Mouse (Mus musculus) stomach, embryonic 14.5 days (tissue): ENCODE measurements around the gene Irf4. TPM values are rescaled to one million over a fixed set of nuclear protein-coding genes. Genes with fewer than 3 reads are reported as not detected.

ENCODE experiments used
- ATAC-seq: fragments of 200-750 bp; cut with Nextera tagmentation; 2 replicates; pipeline ENCODE4 v1.8.0; 2017; ENCODE audit warnings: low read depth, moderate TSS enrichment; ENCODE audit not compliant: insufficient number of reproducible peaks, insufficient read depth, low FRiP score
- H3K27ac ChIP-seq: fragments of 300-500 bp; sonication (generic); 2 replicates; pipeline ENCODE4 v1.5.1; 2014; ENCODE audit warnings: mild to moderate bottlenecking, low read length, moderate library complexity, mixed read lengths
- H3K27me3 ChIP-seq: fragments of 300-500 bp; sonication (generic); 2 replicates; pipeline ENCODE4 v1.6.1; 2014; ENCODE audit warnings: low read length, control low read depth, mixed read lengths; ENCODE audit not compliant: control insufficient read depth, insufficient read depth
- H3K36me3 ChIP-seq: fragments of 300-500 bp; sonication (generic); 2 replicates; pipeline ENCODE4 v1.6.1; 2014; ENCODE audit warnings: mild to moderate bottlenecking, control low read depth, low read length, moderate library complexity, mixed read lengths; ENCODE audit not compliant: control insufficient read depth, insufficient read depth
- H3K4me1 ChIP-seq: fragments of 300-500 bp; sonication (generic); 2 replicates; pipeline ENCODE4 v1.6.1; 2014; ENCODE audit warnings: low read length, control low read depth, mixed read lengths; ENCODE audit not compliant: control insufficient read depth, insufficient read depth
- H3K4me2 ChIP-seq: fragments of 300-500 bp; sonication (generic); replicated peaks from 2 replicates; pipeline ENCODE4 v1.6.1; 2014; ENCODE audit warnings: low read depth, low read length, control low read depth
- H3K4me3 ChIP-seq: fragments of 300-500 bp; sonication (generic); 2 replicates; pipeline ENCODE4 v1.5.1; 2014; ENCODE audit warnings: low read depth, low read length, control low read depth
- H3K9ac ChIP-seq: fragments of 300-500 bp; sonication (generic); replicated peaks from 2 replicates; pipeline ENCODE4 v1.6.1; 2014; ENCODE audit warnings: low read depth, mild to moderate bottlenecking, control low read depth, low read length, moderate library complexity, mixed read lengths
- H3K9me3 ChIP-seq: fragments of 300-500 bp; sonication (generic); 2 replicates; pipeline ENCODE4 v1.6.1; 2016; ENCODE audit warnings: low read depth, low read length, control low read depth; ENCODE audit not compliant: control insufficient read depth
- WGBS: fragments of 180-500 bp; shearing (Covaris S2); extraction: QIAGEN DNeasy Blood & Tissue Kit; methylation state at CpG from one replicate; pipeline ENCODE4 v1.1.7; 2014; 5-methylcytosine and 5-hydroxymethylcytosine counted together
- polyA plus RNA-seq: library from polyadenylated mRNA; unstranded; fragments of >200 nt; fragmentation: Nextera tagmentation; extraction: Ambion mirVana; gene quantifications from 2 replicates; pipeline ENCODE4 v1.2.1, GENCODE M21; 2014

Gene Irf4
- polyA plus RNA-seq, 1 experiment from 2014 or later = 0.10 TPM

DNA sequence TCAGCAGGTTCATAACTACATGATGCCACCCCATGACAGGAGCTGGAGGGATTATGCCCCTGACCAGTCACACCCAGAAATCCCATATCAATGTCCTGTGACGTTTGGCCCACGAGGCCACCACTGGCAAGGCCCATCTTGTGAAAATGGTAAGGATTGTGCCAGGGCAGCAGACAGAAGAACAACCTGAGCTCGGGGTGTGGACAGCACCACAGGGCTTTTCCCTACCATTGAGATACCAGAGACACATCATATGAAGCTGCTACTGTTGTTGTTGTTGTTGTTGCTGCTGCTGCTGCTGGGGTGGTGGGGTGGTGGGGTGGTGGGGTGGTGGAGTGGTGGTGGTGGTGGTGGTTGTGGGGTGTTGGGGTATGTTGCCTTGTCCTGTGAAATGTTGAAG, 4.4 kb downstream of the Irf4 start:
- Histone ChIP-seq H3K9me3 (no peaks in the 10 kb centered on the region), H3K27ac (no peak overlapping the region), H3K4me1 (peaks cover 3% of the 10 kb centered on the region; the same call in 1 of the 2 replicates), H3K4me2 (no peak overlapping the region), H3K4me3 (no peak overlapping the region), H3K36me3 (no peaks in the 10 kb centered on the region), H3K9ac (no peak overlapping the region), H3K27me3 (peaks cover 21% of the 10 kb centered on the region)
- ATAC-seq = no peak
- 88% methylated on average over 3 of the region's 3 CpGs for WGBS

DNA sequence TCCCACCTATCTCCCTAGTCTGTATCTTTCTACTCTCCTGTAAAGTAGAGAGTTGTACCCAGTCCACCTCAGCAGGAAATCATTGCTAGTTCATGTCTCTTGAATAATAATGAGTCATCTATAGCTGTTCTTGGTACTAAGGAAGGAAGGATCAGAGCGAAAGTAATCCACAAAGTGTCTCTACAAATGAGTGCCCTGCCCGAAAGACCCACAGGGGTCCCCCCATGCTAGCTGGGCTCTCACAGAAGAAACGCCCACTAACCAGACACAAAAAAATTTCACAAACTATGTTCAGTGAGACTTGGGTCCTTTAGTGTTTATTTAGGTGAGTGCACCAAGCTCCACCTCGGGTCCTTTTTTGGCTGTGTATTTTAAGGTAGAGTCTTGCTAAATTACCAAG, 5.0 kb downstream of the Irf4 start:
- Histone ChIP-seq H3K27ac (no peak overlapping the region), H3K4me2 (no peak overlapping the region), H3K9ac (no peak overlapping the region), H3K36me3 (no peaks in the 10 kb centered on the region), H3K4me3 (no peak overlapping the region), H3K27me3 (peaks cover 21% of the 10 kb centered on the region), H3K4me1 (peaks cover 3% of the 10 kb centered on the region; the same call in 1 of the 2 replicates), H3K9me3 (no peaks in the 10 kb centered on the region)
- ATAC-seq = no peak
- 82% methylated on average over 4 of the region's 4 CpGs for WGBS

DNA sequence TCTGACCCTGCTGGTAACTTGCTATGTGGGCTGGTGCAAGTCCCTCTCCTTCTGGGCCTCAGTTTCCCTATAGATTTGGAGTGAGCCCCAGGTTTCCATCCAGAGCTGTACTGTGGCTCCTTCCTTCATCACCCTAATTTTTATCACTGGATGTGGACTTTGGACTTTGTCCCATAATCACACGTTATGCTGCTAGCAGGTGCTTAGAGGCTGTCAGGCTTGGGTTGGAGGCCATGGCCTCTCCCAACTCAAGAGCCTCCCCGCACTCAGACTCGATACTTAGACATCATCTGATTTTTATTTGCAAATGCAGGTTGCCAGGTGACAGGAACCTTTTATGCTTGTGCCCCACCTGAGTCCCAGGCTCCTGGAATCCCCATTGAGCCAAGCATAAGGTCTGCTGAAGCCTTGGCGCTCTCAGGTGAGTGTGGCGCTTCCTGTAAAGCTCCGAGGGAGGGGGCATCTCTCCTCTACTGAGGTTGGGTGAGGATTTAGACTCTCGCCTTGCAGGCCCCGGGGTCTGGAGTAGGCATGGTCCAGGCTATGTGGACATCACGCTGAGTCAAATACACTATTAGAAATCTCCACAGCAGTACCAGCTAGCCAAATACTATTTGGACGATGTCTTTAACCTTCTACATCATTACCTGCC, 5.9 kb downstream of the Irf4 start:
- no peak overlapping the region for H3K27ac ChIP-seq
- WGBS = 73% methylated on average over 10 of the region's 10 CpGs
- H3K4me3 ChIP-seq = no peak overlapping the region
- no peak overlapping the region for H3K4me2 ChIP-seq
- H3K4me1 ChIP-seq = 0 out of 2 replicates have a peak, but pooled peaks cover 3% of the 10 kb centered on the region
- ATAC-seq = 0 out of 2 replicates have a peak, but pooled peaks have one; percentile 56
- H3K27me3 ChIP-seq = peaks cover 14% of the 10 kb centered on the region
- H3K9ac ChIP-seq = no peak overlapping the region
- no peaks in the 10 kb centered on the region for H3K36me3 ChIP-seq
- no peaks in the 10 kb centered on the region for H3K9me3 ChIP-seq

DNA sequence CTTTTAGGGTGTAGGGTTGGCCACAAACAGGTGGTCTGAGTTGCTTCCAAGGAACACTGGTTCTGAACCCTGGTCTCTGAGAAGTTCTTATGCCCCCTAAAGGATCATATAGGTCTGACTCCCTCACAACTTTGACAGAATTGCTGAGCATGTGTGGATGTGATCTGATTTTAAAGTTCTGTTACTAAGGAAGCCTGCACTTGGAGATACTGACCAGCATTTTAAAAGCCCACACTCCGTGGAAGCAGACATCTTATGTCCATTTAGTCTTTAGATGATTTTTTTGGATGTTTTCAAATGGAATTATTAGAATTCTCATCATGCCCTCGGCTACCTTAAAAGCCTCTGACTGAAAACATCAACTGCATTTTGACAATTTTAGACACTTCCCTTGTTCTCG, 6.6 kb downstream of the Irf4 start:
- Histone ChIP-seq H3K27me3 (peaks cover 10% of the 10 kb centered on the region), H3K4me3 (no peak overlapping the region), H3K4me2 (no peak overlapping the region), H3K4me1 (no peaks in the 10 kb centered on the region), H3K27ac (no peak overlapping the region), H3K36me3 (no peaks in the 10 kb centered on the region), H3K9ac (no peak overlapping the region), H3K9me3 (no peaks in the 10 kb centered on the region)
- ATAC-seq = no peak
- 71% methylated on average over 3 of the region's 3 CpGs for WGBS

DNA sequence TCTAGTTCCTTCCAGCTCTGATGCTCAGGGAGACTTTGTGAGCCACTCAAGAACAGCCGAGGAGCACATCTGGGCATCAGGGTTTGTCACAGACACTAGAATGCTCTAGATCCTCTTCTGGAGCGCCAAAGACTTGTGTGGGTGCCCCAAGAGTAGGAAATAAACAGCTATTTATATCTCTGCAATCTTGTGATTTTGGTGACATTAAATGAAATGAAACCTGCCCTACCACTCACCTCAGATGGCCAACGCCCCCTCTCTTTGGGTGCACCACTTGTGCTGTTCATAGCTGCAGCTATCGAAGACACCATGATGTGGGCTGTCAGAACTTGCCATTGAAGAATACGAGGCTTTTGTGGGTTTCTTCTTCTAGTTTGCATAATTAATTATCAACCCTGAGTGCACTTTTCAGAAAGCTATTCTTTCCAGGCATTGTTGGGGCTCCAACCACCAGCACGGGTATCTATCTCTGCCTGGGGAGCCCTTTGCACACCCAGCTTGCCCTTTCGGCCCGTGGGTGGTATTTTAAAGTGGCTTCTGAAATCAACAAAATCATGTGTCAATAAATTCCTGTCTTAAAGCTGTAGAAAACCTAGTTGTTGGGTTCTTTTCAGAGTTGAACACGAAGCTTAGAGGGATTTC, 7.1 kb downstream of the Irf4 start:
- H3K27ac ChIP-seq = no peak overlapping the region
- no peak for ATAC-seq
- no peaks in the 10 kb centered on the region for H3K4me1 ChIP-seq
- WGBS = 76% methylated on average over 9 of the region's 9 CpGs
- H3K27me3 ChIP-seq = peaks cover 7% of the 10 kb centered on the region
- H3K36me3 ChIP-seq = no peaks in the 10 kb centered on the region
- no peaks in the 10 kb centered on the region for H3K9me3 ChIP-seq
- no peak overlapping the region for H3K4me3 ChIP-seq
- H3K4me2 ChIP-seq = no peak overlapping the region
- no peak overlapping the region for H3K9ac ChIP-seq

DNA sequence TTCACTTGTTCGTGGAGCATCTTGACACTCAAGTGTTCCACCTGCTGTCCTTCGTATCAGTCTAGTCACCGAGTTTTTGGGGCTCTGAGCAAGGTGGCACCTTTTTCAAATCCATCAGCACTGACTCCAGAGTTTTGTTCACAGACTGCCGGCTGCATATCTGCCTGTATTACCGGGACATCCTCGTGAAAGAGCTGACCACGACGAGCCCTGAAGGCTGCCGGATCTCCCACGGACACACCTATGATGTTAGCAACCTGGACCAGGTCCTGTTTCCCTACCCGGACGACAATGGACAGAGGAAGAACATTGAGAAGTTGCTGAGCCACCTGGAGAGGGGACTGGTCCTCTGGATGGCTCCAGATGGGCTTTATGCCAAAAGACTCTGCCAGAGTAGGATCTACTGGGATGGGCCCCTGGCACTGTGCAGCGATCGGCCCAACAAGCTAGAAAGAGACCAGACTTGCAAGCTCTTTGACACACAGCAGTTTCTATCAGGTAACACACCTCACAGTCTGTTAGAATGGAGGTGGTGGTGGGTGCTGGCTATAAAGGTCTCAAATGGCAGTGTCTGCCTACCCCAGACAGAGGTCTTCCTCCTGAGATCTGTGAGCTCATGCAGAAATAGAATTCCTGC, 8.4 kb downstream of the Irf4 start:
- no peaks in the 10 kb centered on the region for H3K4me1 ChIP-seq
- H3K27ac ChIP-seq = no peak overlapping the region
- no peak overlapping the region for H3K4me3 ChIP-seq
- H3K36me3 ChIP-seq = no peaks in the 10 kb centered on the region
- H3K9ac ChIP-seq = no peak overlapping the region
- no peak for ATAC-seq
- peaks cover 3% of the 10 kb centered on the region; the same call in 1 of the 2 replicates for H3K27me3 ChIP-seq
- H3K4me2 ChIP-seq = no peak overlapping the region
- H3K9me3 ChIP-seq = no peaks in the 10 kb centered on the region
- 87% methylated on average over 14 of the region's 14 CpGs for WGBS

DNA sequence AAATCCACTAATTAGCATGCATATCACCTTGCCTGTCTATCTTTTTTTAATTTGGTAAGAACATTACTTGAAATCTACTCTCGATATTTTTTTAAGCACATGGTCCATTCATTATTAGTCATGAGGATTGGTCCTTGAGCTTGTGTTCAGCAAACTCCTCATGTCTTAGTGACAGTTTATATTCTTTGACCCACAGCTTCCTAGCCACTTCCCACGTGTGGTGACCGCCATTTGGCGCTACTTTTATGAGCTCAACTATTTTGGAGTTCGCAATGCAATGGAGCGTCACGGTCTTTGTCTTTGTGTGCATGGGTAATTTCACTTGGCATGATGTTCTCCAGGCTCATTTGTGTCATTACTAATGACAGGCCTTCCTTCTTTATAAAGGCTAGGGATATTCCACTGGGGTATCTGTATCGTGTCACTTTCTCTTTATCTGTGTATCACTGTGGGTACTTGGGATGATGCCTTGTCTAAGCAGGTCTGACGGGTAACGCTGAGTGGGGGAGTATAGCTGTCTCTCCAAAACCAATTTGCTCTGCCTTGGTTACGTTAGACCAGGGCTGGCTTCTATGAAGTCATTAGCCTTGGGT, 9.9 kb downstream of the Irf4 start:
- ATAC-seq = no peak
- Histone ChIP-seq H3K27me3 (no peaks in the 10 kb centered on the region), H3K27ac (no peak overlapping the region), H3K4me3 (no peak overlapping the region), H3K4me1 (no peaks in the 10 kb centered on the region), H3K9me3 (no peaks in the 10 kb centered on the region), H3K36me3 (no peaks in the 10 kb centered on the region), H3K4me2 (no peak overlapping the region), H3K9ac (no peak overlapping the region)
- WGBS = 73% methylated on average over 11 of the region's 11 CpGs

DNA sequence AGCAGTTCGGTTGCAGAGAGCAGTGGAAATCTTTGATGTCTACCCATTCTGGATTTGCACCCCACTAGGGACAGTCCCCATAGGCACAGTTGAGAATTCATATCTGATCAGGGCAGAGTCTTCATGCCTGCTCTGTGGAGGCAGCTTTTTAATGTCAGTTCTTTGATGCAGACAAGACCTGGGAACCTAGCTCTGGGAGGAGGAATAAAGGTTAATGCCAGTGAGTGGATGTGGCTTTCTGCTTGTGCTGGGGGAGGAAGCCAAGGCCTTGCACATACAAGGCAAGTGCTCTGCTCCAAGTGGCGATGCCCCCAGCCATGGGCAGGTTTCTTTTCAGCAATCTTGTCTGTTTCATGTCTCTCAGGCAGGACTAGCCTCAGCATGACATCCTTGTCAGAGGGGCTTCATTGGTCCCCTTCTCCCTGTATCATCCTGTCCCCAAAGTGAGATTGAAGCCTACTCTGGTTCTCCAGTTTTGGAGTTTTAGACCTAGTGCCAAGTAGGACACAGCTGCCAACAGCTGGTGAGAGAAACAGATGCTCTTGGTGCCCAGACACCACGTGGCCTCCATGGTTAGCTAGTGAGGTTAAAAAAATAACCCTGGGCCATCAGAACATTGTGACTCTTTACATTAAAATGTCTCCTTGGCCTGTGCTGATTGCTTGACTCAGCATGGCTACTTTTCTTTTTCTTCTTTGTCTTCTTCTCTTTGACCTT, 11.5 kb downstream of the Irf4 start:
- Histone ChIP-seq H3K27me3 (no peaks in the 10 kb centered on the region), H3K36me3 (no peaks in the 10 kb centered on the region), H3K27ac (no peak overlapping the region), H3K4me1 (no peaks in the 10 kb centered on the region), H3K9me3 (no peaks in the 10 kb centered on the region), H3K4me3 (no peak overlapping the region), H3K9ac (no peak overlapping the region), H3K4me2 (no peak overlapping the region)
- WGBS = 67% methylated on average over 3 of the region's 3 CpGs
- ATAC-seq = no peak
